Mouse (Mus musculus) right cerebral cortex, postnatal 10 days (tissue): ENCODE results near the gene 4933405L10Rik.

Source experiments
- DNase-seq, 2 experiments: peaks; one replicate each; pipeline ENCODE4 v3.0.0; 2021; ENCODE audit warnings: low spot score in 2 of 2

The 4933405L10Rik gene

DNA sequence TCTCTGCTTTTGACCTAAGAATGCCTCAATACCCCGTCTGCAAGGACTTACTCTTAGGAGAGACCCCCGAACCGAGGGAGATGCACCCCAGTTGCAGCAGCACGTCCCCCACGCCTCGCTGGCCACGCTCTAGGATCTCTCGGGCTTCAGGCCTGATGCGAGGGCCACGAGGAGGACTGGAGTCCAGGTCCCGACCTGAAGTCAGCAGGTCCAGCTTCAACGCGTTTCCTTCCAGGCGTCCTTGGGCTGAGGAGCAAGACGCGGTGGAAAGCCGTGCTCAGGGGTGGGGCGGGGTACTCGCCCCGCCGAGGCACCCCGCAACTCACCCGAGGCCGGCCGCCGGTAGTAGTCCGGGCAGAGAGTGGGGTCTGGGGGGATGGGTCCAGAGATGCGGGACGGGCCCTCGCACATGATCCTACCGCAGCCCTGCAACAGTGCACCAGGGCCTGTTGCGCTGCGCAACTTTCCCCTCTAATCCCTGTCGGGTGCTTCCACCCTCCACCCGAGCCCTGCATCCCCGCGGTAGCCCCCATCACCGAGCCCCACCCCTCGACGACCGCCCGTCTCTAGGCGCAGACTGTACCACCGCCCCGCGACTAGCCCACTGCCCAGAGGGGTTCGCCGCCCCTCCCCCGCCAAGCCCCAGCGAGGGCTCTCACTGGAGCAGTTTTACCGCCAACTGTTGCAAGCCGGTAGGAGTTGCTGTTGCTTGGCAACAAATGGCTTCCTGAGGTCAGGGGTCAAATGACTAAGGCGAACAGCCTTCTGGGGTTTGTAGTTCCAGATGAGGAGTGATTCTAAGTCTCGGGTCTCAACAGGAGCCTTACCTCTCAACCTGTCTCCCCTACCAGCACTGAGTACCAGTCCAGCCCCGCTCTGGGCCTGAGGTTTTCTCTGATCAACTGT lies at the start of gene 4933405L10Rik, which contains the start of gene Enkd1:
4933405L10Rik (plus strand) TSS at position 158 of the 906 bp plus-strand sequence.
Enkd1 (minus strand) TSS at position 713 of the 906 bp plus-strand sequence.
- peak; percentile 94 to 95 for DNase-seq

DNA sequence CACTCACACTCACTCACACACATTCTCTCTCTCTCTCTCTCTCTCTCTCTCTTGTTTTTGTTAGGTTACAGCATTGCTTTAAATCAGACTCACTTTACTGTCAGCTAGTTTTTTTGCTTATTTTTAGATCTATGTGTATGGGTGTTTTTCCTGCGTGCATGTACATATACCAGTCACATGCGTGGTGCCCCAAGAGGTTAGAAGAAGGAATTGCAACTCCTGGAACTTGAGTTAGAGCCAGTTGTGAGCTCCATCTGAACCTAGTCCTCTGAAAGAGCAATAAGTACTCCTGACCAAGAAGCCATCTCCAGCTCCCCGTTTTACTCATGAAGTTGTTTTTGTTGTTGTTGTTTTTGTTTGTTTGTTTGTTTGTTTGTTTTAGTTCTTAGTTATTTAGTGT lies 46.3 kb upstream of the 4933405L10Rik start:
- no peak for DNase-seq

DNA sequence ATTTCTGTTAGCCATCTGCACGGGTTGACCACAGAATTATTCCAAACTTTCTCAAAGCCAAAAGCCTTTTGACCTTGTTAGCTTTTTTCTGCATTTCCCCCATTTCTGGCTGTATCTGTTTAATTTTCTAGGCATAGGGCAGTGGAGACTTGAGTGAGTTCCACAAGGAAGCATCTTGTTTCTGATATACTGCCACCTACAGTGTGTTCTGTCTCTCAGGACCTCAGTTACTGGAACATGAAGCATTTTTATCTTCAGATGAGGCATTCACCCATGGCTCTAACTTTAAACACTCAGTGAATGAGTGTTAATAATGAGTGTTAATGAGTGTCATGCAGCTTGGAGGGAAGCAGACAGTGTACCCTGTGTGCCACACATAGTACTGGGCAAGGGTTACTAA lies 29.6 kb upstream of the 4933405L10Rik start:
- DNase-seq: no peak

DNA sequence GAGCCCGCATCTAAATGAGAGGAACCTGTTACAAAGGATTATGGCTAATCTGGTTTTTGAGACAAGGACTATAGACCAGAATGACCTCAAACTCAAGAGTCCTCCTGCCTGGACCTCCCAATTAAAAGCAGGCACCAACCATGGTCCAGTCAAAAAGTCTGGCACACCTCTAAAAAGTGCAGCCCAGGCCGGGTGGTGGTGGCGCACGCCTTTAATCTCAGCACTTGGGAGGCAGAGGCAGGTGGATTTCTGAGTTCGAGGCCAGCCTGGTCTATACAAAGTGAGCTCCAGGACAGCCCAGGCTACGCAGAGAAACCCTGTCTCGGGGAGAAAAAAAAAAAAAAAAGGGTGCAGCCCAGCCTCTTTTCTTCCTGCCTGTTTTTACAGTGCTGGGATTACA lies 22.1 kb upstream of the 4933405L10Rik start:
- no peak for DNase-seq

DNA sequence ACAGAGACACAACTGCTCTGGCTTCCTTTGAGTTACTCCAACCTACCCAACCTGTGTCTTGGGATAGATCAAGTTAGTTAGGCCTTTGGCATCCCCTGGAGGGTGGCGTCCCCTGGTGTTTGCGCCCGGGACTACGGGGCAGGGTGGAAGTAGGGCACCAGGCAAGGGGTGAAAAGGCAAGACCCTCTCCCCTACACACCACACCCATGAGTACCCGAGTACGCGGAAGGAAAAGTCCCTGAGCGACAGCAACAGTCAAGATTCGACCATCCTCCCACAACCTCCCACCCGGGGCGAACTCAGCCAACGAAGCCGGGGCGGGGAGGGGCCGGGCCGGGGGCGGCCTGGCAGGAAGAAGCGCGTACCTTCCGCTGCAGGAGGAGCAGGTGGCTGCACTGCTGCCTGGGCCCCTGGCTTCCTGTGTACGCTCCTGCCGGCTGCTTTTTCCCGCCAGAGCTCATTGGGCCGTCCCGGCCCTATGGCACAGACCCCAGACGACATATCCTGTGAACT lies 21.6 kb upstream of the 4933405L10Rik start, which contains the start of gene Carmil2:
Carmil2 (plus strand) TSS at position 479 of the 513 bp plus-strand sequence.
- DNase-seq: peak; percentile 33 to 54

DNA sequence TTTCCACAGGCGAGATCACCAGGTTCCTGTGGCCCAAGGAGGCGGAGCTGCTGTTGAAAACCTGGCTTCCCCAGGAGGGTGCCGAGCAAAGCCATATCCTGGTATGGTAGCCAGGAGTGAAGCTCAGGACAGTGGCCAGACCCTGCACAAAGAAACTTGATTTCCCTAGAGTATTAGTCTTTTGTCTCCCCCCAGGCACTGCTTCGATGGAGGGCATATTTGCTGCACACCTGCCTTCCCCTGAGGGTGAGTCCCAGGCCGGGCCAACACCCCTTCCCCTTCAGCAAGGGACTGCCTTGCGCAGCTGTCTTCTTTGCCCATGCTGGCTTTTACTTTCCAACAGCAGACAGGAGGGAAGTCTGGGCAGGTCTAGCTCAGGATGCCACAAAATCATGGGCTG lies 20.9 kb upstream of the 4933405L10Rik start:
- no peak for DNase-seq

DNA sequence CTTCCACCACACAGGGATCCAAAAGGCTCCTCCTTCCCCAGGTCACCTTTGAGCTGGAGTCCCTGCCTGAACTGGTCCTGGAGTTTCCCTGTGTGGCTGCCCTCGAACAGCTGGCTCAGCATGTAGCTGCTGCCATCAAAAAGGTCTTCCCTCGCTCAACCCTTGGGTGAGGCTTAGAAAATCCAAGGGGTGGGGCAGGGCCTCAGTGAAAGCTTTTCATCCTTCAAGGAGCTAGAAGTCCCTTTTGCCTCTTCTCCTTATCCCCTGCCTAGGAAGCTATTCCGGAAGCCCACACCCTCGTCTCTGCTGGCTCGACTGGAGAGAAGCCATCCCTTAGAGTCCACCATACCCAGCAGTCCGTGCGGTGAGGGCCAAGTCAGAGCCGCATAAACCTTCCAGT lies 19.9 kb upstream of the 4933405L10Rik start:
- no peak for DNase-seq

DNA sequence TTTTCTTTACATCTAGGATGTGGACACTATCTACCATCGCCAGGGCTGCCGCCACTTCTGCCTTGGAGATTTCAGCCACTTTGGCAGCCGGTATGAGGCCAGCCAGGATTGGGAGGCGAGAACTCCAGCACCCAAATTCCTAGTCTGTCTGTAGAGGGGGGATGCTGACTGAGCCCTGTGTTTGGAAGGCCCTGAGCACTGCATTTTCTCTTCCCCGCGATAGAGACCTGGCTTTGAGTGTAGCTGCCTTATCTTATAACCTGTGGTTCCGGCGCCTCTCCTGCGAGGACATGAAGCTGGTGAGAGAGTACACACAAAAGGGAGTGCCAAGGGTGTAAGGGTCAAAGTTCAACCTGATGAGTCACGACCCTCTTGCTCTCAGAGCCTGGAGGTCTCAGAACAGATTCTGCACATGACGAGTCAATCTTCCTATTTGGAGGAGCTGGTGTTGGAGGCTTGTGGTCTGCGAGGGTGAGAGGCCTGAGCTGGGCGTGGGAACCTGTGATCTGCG lies 19.2 kb upstream of the 4933405L10Rik start:
- no peak for DNase-seq

DNA sequence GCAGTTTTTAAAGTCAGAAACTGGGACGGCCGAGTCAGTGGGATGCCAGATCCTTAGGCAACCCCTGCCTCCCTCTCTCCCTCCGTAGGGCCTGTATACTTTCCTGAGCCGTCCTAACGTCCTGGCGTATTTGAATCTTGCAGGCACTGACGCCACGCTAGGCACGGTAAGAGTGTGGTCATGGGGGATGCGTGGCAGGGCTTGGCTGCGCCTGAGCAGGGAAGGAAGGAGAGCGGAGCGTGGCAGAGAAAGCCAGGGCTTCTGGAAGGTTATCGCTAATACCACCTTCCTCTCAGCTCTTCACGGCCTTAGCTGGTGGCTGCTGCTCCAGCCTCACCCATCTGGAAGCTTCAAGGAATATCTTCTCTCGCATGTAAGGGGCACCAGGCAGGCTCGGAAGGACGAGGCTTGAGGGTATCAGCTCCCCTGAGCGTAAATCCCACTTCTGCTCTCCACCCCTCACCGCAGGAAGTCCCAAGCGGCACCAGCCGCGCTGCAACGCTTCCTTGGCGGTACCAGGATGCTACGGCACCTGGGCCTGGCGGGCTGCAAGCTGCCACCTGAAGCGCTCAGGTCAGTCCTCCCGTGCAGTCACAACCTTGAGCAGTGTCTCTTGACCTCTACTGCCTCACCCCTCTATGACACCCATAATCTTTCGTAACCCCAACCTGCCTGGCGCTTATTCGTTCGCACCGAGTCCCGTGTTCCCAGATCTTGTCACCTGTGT lies 18.0 kb upstream of the 4933405L10Rik start:
- DNase-seq: no peak

DNA sequence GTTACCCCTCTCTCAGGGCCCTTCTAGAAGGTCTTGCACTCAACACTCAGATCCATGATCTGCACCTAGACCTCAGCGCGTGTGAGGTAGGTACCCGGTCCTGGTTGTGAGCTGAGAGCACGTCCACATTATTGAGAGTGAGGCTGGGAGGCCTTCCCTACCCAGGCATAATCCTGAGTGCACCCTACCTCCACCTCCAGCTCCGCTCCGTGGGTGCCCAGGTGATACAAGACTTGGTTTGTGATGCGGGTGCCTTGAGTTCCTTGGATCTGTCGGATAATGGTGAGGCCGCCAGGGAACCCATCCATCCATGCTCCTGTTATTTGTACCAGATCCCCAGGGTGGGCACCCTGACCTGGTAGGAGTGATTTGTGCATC lies 17.5 kb upstream of the 4933405L10Rik start:
- DNase-seq: no peak

DNA sequence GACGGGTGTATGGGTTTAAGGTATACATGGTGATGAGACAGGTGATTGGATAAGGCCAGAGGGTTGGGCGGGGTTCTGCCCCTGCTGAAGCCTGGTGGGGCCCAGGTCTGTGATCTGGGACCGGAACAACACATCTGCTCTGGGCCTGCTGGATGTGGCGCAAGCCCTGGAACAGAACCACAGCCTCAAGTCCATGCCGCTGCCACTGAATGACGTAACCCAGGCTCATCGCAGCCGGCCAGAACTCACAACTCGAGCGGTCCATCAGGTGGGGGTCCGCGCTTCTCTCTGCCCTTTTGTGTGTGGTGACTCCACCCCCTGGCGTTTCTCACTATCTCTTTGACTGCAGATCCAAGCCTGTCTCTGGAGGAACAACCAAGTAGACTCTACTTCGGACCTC lies 16.5 kb upstream of the 4933405L10Rik start:
- DNase-seq: no peak

DNA sequence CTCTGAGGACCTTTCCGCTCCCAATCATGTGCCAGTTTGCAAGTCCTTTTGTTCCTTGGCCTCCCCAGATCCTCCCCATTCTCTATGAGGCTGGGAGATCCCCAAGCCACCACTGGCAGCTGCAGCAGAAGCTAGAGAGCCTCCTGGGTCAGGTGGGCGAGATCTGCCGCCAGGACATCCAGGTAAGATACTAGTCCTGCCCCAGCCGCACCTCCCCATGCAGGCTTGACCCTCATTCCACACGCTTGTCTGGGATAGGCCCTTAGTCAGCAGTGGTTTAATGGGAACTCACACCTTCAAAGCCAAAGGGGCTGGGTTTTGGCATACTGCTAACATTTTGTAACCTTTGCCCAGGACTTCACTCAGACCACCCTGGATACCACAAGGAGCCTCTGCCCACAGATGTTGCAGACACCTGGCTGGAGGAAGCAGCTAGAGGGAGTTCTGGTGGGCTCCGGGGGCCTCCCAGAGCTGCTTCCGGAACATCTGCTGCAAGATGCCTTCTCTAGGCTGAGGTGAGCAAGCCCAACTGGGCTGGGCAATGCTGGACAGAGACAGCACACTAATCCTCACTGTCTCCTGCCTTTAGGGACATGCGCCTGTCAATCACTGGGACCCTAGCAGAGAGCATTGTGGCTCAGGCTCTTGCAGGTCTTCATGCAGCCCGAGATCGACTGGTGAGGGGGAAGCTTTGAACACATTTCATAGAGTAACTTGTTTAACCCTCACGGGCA lies 14.8 kb upstream of the 4933405L10Rik start:
- DNase-seq: no peak

DNA sequence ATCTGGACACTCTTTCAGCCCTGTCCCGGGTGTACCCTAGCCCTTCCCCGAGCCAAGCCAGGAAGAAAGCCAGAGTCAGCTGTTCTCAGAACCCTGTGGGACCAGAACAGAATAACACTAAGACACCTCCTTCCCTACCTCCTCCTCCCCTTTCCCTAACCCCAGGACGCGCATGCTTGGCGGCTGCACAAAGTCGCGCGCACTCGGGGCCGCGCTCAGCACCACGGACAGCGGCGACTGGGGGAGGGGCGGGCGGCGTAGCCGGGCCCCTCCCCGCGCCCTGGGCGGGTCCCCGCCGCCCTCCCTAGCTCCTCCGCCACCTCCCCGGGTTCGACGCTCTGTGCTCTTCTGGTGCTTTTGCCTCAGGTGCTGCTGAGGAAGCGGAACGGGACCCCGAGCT lies 13.8 kb upstream of the 4933405L10Rik start:
- DNase-seq: peak; percentile 88 to 90

DNA sequence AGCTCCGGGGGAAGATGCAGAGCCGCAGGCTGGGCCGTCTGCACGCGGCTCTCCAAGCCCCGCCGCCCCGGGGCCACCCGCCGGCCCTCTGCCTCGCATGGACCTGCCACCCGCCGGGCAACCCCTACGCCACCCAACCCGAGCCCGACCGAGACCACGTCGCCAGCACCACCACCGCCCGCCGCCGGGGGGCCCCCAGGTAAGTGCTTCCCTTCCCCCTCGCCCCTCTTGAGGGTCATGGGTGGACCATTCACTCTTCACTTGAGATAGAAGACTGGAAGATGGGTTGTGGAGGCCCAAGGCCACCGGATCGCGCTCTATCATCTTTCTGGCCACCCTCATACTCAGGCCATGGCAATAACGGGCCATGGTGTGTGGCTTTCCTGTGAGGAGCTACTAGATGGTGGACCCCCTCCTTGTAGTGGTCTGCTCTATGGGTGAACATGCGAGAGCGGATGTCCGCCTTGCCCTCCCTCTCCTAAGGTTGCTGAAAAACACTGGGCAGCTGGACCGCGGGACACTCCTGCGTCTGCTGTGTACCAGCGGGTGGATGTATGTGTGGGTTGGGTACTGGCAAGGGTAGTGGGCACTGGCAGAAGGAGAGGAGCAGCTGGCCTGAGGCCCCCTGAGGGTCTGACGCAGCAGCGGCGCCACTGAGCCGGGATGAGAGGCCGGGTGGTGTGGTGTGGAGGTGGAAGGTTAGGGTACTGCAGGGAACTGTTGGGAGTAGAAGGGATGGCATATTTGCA lies 13.2 kb upstream of the 4933405L10Rik start:
- DNase-seq: peak in 1 of 2 experiments; percentile 67

DNA sequence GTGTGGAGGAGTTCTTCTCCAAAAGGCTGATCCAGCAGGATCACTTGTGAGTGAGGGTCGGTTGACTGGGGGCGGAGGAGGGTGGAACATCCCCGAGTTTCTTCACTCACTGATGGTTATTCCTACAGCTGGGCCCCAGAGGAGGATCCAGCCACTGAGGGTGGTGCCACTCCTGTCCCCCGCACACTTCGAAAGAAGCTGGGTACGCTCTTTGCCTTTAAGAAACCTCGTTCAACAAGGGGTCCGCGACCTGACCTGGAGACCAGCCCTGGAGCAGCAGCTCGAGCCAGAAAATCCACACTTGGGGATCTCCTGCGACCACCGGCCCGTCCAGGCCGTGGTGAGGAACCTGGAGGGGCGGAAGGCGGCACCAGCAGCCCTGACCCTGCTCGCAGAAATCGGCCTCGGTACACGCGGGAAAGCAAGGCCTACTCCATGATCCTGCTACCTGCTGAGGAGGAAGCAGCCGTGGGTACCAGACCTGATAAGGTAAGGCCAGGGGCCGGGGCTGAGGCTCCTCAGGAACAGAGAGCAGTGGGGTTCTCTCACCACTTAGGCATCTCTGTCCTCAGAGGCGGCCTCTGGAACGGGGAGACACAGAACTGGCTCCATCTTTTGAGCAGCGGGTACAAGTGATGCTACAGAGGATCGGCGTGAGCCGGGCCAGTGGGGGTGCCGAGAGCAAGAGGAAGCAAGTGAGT lies 12.2 kb upstream of the 4933405L10Rik start:
- DNase-seq: peak in 1 of 2 experiments; percentile 33

DNA sequence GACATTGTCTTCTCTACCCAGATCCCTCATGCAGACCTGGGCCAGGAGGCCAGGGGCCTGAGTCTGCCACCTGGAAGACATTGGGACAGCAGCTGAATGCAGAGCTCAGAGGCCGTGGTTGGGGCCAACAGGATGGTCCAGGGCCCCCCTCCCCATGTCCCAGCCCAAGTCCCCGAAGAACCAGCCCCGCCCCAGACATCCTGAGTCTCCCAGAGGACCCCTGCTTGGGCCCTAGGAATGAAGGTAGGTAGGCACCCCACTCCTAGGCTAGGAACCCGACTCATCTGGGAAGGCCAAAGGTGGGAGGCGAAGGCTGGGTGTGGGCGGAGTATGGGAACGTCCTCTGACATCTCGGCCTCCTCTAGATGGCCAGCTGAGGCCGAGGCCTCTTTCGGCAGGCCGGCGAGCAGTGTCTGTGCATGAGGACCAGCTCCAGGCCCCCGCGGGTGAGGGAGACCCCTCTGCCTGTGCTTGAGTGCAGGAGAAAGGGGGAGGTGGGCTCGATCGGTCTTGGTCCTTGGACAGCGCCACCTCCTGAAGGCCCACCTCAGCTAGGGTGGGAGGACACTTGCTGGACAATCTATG lies 10.2 kb upstream of the 4933405L10Rik start:
- peak in 1 of 2 experiments; percentile 30 for DNase-seq

DNA sequence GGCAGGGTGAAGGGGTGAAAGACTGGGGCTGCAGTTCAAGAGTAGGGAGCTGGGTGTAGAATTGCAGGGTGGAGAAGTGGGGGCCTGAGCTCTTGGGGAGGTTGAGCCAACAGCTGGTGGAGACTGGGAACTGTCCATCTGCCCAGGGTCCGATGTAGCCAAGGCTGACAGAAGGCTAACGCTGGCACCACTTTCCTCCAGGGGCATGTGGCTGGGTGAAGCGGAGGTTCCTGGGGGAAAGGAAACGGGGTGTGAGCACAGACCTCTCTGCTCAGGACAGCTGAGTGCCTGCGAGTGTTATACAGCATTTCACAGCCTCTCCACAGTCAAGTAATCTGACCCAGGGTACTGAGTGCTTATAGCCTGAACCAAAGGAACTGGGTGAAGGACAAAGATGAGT lies 8.7 kb upstream of the 4933405L10Rik start:
- no peak for DNase-seq

DNA sequence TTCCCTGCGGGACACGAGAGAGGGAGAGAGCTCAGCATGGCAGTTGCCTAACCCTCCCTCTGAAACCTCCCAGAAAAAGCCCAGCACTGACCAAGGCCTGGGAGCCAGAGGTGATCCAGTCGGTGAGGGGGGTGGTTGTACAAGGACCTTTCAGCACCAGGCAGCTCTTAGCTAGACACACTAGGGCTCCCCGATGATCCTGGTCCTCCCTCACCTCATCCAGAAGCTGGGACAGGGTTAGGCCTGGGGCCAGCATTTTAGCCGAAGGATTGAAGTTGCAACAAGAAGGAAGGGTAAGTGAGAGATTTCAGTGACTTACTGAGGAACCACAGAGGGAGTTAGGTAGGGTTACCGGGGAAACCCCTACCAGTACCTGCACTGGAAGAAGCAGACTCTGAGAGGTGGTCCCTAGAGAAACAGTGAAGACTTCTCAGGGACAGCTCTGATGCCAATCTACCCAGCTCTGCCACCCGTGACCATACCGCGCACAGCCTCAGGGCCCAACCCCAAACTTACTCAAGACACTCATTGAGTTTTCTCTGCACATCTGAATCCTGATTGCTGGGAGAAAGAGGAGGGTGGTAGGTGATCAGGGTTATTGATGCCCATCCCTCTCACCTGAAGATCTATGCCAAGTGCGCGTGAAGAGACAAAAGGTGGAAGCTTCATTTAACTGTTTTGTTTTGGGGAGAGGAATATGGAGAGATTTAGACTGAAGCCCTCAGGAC lies 7.8 kb upstream of the 4933405L10Rik start:
- peak in 1 of 2 experiments; percentile 25 for DNase-seq

DNA sequence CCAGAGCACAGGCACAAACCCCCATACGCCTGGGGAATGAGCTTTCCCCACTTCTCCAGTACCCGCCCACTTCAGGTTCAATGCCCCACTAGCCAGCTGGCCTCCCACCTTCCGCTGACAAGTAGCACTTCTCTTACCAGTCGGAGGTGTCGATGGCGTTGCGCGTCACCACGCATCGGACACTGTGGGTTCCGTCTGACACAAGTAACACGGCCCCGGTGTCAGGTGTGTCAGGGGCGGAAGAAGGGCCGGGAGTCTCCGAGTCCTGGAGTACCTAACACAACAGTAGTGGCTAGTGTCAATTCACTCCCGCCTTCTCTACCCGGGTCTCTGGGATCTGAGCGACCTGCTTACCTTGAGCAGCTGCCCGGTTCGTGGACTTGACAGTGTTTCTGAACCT lies 6.9 kb upstream of the 4933405L10Rik start:
- peak; percentile 68 to 80 for DNase-seq
